Mouse (Mus musculus): ENCODE data around the gene Ccp110.

GRCm38 (mm10) chr7:118670142-118670541, 42.2 kb upstream of the Ccp110 start:
- TF ChIP-seq GATA1 (IDR thresholded peaks at IDR 0.05; ENCODE audit: borderline replicate concordance, low read length), result no peak
- TF ChIP-seq FLI1 (IDR thresholded peaks at IDR 0.05; ENCODE audit: low read length), result no peak

Data from megakaryocyte, embryonic 14.5 days (primary cell).